Mouse (Mus musculus): ENCODE data around the gene Mrps27.
"Not testable (repeated sequence)": the region's sequence is repeated elsewhere in the genome, so short reads cannot be mapped to it uniquely, and the experiment has no call there.

DNA sequence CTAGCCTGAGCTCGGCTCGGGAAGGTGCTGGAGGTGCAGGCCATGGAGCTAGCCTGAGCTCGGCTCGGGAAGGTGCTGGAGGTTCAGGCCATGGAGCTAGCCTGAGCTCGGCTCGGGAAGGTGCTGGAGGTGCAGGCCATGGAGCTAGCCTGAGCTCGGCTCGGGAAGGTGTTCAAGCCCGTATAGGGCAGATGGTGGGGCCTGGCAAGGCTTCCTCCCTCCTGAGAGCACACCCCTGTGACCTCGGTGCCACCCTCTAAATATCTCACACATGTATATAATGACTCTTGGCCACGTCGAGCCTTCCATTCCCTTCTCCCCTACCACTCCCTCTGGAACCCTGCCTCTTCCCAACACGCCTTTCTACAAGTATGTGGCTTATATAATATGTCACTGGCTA, 21.7 kb upstream of the Mrps27 start:
- TF ChIP-seq CTCF (IDR thresholded peaks at IDR 0.05; ENCODE audit: low read depth); EP300 (optimal IDR thresholded peaks at IDR 0.05): not testable (repeated sequence)

All from stomach, postnatal 0 days (tissue).